Mouse (Mus musculus) forebrain, embryonic 11.5 days (tissue): ENCODE measurements around the gene Usp24. TPM values are rescaled to one million over a fixed set of nuclear protein-coding genes. Genes with fewer than 3 reads are reported as not detected.

Experiments
- ATAC-seq: fragments of 200-750 bp; cut with Nextera tagmentation; replicated peaks from 2 replicates; pipeline ENCODE4 v1.8.0; 2017; ENCODE audit warnings: moderate TSS enrichment; ENCODE audit not compliant: low FRiP score
- DNase-seq: peaks from one replicate; pipeline ENCODE4 v3.0.0-alpha.2; 2017; ENCODE audit warnings: low spot score
- H3K27ac ChIP-seq: fragments of 300-500 bp; sonication (generic); 2 replicates; pipeline ENCODE4 v1.5.1; 2014; ENCODE audit warnings: low read depth, low read length
- H3K27me3 ChIP-seq: fragments of 300-500 bp; sonication (generic); 2 replicates; pipeline ENCODE4 v1.6.1; 2014; ENCODE audit warnings: mild to moderate bottlenecking, low read length, mixed read lengths; ENCODE audit not compliant: control insufficient read depth, insufficient read depth
- H3K36me3 ChIP-seq: fragments of 300-500 bp; sonication (generic); 2 replicates; pipeline ENCODE4 v1.6.1; 2014; ENCODE audit warnings: mild to moderate bottlenecking, low read length, moderate library complexity, mixed read lengths; ENCODE audit not compliant: control insufficient read depth, insufficient read depth
- H3K4me1 ChIP-seq: fragments of 300-500 bp; sonication (generic); replicated peaks from 2 replicates; pipeline ENCODE4 v1.6.1; 2014; ENCODE audit warnings: low read length, mixed read lengths; ENCODE audit not compliant: control insufficient read depth, insufficient read depth
- H3K4me2 ChIP-seq: fragments of 300-500 bp; sonication (generic); 2 replicates; pipeline ENCODE4 v1.6.1; 2014; ENCODE audit warnings: low read depth, mild to moderate bottlenecking, low read length, moderate library complexity, mixed read lengths; ENCODE audit not compliant: severe bottlenecking
- H3K4me3 ChIP-seq: fragments of 300-500 bp; sonication (generic); 2 replicates; pipeline ENCODE4 v1.5.1; 2014; ENCODE audit warnings: low read depth, low read length
- H3K9ac ChIP-seq: fragments of 300-500 bp; sonication (generic); 2 replicates; pipeline ENCODE4 v1.6.1; 2014; ENCODE audit warnings: low read length
- H3K9me3 ChIP-seq: fragments of 300-500 bp; sonication (generic); 2 replicates; pipeline ENCODE4 v1.6.1; 2016; ENCODE audit warnings: low read length, mixed read lengths; ENCODE audit not compliant: control insufficient read depth
- WGBS: fragments of 180-500 bp; shearing (Covaris S2); extraction: QIAGEN DNeasy Blood & Tissue Kit; methylation state at CpG from one replicate; pipeline ENCODE4 v1.1.7; 2014; 5-methylcytosine and 5-hydroxymethylcytosine counted together
- polyA plus RNA-seq: library from polyadenylated mRNA; unstranded; fragments of >200 nt; fragmentation: Nextera tagmentation; extraction: Ambion mirVana; gene quantifications from 2 replicates; pipeline ENCODE4 v1.2.1, GENCODE M21; 2014

Gene Usp24
- polyA plus RNA-seq, 1 experiment from 2014 or later = 12.8 TPM

DNA sequence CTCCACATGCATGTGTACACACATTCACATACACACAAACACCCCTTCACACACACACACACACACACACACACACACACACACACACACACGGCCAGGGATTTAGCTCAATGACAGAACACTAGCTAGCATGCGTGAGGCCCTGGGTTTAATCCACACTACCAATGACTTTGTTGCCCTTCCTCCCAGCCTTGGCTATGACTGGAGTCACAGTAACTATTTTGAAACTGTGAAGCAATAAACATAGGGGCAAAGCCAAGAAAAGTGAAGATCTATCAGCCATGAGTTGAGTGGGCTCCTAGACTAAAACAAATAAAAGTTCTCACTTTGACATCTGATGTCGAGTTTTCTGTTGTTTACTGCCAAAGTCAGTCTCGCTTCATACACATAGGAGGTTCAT, 23.2 kb upstream of the Usp24 start:
- Histone ChIP-seq H3K27ac (no peak overlapping the region), H3K4me3 (no peak overlapping the region), H3K9ac (no peak overlapping the region), H3K36me3 (no peaks in the 10 kb centered on the region), H3K4me1 (no peaks in the 10 kb centered on the region), H3K27me3 (no peaks in the 10 kb centered on the region), H3K9me3 (no peaks in the 10 kb centered on the region), H3K4me2 (no peak overlapping the region)
- DNase-seq = no peak
- 90% methylated on average over 4 of the region's 4 CpGs for WGBS
- ATAC-seq = no peak

DNA sequence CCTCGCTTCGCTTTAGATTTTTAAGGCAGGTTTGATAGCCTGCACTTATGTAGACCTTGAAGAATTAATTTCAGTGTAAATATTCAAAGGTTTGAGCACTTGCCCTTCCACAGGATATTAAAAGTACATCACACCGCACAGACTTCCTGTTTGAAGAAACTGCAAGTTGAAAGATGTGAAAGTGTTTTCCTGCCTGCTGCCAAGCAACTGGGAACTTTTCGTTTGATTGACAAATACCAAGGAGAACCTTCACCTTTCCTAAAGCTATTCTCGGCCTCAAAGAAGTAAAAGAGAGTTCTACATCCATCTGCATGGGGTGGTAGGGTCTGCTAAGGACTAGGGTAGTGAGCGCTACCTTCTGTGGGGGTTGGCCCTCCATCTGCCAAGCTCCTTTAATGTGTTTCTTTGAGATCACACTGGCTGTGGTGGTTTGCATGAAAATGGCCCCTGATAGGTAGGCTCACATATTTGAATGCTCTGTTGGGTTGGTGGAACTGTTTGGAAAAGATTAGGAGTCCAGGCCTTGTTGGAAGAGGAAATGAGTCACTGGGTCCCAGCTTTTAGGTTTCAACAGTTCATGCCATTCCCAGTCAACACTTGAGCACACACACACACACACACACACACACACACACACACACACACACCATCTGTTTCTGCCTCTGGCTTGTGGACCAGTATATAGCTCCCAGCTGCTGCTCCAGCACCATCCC, 22.5 kb upstream of the Usp24 start:
- H3K9ac ChIP-seq = no peak overlapping the region
- H3K27ac ChIP-seq = no peak overlapping the region
- H3K27me3 ChIP-seq = no peaks in the 10 kb centered on the region
- no peak overlapping the region for H3K4me3 ChIP-seq
- H3K9me3 ChIP-seq = no peaks in the 10 kb centered on the region
- DNase-seq (no peak), ATAC-seq (no peak)
- H3K4me1 ChIP-seq = no peaks in the 10 kb centered on the region
- no peaks in the 10 kb centered on the region for H3K36me3 ChIP-seq
- WGBS = 84% methylated on average over 6 of the region's 6 CpGs
- H3K4me2 ChIP-seq = no peak overlapping the region

DNA sequence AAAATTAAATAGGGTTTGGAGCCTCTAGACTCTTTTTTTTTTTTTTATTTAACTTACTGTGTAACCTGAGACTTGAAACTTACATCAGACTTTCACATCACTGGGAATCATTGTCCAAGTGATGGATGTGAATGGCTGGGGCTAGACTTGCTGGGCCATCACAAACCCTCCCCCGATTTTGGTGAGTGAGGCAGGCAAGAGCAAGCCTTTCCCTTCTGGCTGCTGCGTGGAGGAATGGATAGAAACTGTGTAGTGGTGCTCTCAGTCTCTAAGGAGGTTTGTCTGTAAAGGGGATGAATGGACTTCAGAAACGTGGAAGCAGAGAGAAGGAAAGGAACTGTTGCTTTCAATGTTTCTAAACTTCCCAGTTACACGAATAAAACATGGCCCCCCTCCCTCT, 20.3 kb upstream of the Usp24 start:
- WGBS = 75% methylated on average over 4 of the region's 4 CpGs
- DNase-seq = no peak

DNA sequence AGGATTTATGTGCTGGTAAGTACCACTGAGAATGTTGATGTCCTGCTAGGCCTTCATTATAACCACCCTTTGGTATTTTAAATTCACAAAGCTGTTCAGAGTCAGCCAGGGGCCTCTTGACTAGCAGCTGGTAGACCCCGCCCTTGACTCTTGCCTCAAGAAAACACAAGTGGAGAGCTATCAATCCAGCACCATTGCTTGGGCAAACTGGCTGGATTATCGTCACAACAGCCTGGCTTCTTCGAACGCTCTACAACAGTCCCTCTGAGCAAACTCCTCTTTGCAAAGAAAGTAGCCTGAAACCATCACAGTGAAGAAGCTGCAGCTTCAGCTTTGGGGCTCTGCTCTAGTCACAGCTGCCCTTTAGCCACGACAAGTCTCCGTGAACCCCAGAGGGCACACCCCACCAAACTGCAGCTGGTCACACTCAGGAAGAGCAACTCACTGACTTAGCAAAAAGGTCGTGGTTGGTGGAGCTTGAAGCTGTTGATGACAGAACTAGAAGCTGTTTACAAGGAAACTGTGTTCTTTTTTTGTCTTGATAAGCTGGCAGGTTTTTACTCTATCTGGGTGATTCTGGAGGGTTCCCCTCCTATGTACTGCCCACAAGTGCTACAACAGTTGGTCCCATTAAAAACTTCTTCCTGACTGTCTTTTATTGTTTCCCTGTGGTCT, 19.5 kb upstream of the Usp24 start:
- Histone ChIP-seq H3K4me1 (no peaks in the 10 kb centered on the region), H3K36me3 (no peaks in the 10 kb centered on the region), H3K9me3 (no peaks in the 10 kb centered on the region), H3K27me3 (no peaks in the 10 kb centered on the region), H3K4me3 (no peak overlapping the region), H3K27ac (no peak overlapping the region), H3K9ac (no peak overlapping the region), H3K4me2 (no peak overlapping the region)
- ATAC-seq (no peak), DNase-seq (no peak)
- 86% methylated on average over 7 of the region's 7 CpGs for WGBS

More for the DNA sequence above, 20.3 kb upstream of the Usp24 start:
- no peaks in the 10 kb centered on the region for H3K4me1 ChIP-seq
- no peak overlapping the region for H3K27ac ChIP-seq
- H3K4me3 ChIP-seq = no peak overlapping the region
- H3K9me3 ChIP-seq = no peaks in the 10 kb centered on the region
- H3K27me3 ChIP-seq = no peaks in the 10 kb centered on the region
- ATAC-seq = no peak
- no peak overlapping the region for H3K9ac ChIP-seq
- H3K36me3 ChIP-seq = no peaks in the 10 kb centered on the region
- H3K4me2 ChIP-seq = no peak overlapping the region

DNA sequence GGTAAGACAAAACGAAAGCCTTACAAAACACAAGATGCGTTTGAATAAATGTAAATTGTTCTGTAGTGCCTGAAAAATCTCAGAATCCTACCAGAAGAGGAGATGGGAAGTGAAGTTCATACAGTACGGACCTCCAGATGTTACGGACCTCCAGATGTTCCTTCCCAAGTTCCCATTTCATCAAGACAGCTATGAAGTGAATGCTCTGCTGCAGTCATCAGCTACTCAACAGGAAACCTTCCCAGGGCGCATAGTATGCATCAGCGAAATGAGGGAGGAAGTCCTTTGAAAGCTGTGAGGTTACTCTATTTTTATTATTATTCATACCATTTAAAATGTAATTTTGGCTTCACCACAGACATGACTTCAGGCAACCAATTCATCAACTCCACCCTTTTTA, 14.7 kb upstream of the Usp24 start:
- Histone ChIP-seq H3K4me1 (no peaks in the 10 kb centered on the region), H3K27me3 (no peaks in the 10 kb centered on the region), H3K4me3 (no peak overlapping the region), H3K36me3 (no peaks in the 10 kb centered on the region), H3K4me2 (no peak overlapping the region), H3K27ac (no peak overlapping the region), H3K9ac (no peak overlapping the region), H3K9me3 (no peaks in the 10 kb centered on the region)
- 89% methylated on average over 6 of the region's 6 CpGs for WGBS
- ATAC-seq (no peak), DNase-seq (no peak)

DNA sequence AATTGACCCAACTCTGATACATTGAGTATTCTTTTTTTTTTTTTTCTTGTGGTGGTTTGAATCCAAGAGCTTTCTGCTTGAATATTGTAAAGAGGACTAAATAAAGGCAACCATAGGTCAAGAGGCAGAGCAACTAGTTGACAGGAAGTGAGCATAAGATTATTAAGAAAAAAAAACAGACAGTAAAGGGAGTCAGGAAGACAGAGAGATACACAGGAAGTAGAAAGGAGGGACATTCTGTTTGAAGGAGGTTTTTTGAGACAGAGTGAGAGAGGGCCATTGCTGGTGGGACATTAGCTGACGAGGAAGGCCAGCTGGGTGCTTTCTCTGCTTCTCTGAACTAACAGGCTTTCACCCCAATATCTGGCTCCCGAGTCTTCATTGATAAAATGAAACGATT, 7.9 kb upstream of the Usp24 start:
- Histone ChIP-seq H3K27ac (no peak overlapping the region), H3K9ac (no peak overlapping the region), H3K4me1 (no peaks in the 10 kb centered on the region), H3K27me3 (no peaks in the 10 kb centered on the region), H3K4me2 (no peak overlapping the region), H3K9me3 (no peaks in the 10 kb centered on the region), H3K36me3 (no peaks in the 10 kb centered on the region), H3K4me3 (no peak overlapping the region)
- no peak for ATAC-seq
- no peak for DNase-seq
- WGBS = 94% methylated on average over 3 of the region's 3 CpGs

DNA sequence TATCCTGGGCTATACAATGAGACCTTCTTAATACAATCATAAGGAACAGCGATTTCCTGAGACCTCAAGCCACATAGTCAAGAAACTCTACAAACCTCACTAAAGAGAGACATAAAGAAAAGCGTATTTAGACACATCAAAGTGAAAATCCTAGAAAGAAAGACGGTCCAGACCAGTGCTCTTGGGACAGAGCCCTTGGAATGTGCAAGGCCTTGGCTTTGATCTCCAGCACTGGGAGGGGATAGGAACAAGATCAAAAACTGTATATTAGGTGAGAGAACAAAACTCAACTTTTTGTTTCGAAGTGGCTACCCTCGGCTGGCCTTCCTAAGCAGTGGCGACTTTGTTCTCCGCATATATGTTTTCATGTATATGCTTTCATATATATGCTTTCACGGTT, 3.4 kb upstream of the Usp24 start:
- H3K9ac ChIP-seq = no peak overlapping the region
- H3K4me1 ChIP-seq = peaks cover 3% of the 10 kb centered on the region
- no peaks in the 10 kb centered on the region for H3K9me3 ChIP-seq
- no peaks in the 10 kb centered on the region for H3K36me3 ChIP-seq
- no peaks in the 10 kb centered on the region for H3K27me3 ChIP-seq
- WGBS = 79% methylated on average over 8 of the region's 8 CpGs
- DNase-seq (no peak), ATAC-seq (no peak)
- no peak overlapping the region for H3K27ac ChIP-seq
- no peak overlapping the region for H3K4me3 ChIP-seq
- H3K4me2 ChIP-seq = no peak overlapping the region

DNA sequence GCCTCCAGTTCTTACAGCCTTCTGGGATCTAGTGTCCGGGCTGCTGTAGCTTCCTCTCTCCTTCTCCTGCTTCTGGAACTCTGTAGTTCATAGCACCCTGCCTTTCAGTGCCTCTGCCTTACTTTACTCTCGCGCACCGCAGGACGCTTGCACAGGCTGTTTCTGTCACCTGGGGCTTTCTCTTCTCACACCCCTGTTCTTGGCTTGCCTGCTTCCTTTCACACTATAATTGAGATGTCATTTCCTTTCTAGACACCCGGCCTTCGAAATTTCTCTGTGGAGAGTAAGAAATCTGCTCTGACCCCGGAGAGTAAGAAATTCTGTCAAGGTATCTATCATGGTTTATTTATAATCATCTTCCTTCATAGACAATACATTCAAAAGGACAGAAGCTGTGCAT, 2.9 kb upstream of the Usp24 start:
- no peak overlapping the region for H3K9ac ChIP-seq
- H3K4me2 ChIP-seq = no peak overlapping the region
- no peaks in the 10 kb centered on the region for H3K27me3 ChIP-seq
- H3K27ac ChIP-seq = no peak overlapping the region
- no peak for ATAC-seq
- H3K4me3 ChIP-seq = no peak overlapping the region
- H3K9me3 ChIP-seq = no peaks in the 10 kb centered on the region
- peaks cover 3% of the 10 kb centered on the region for H3K4me1 ChIP-seq
- WGBS = 93% methylated on average over 8 of the region's 8 CpGs
- H3K36me3 ChIP-seq = no peaks in the 10 kb centered on the region
- DNase-seq = no peak

DNA sequence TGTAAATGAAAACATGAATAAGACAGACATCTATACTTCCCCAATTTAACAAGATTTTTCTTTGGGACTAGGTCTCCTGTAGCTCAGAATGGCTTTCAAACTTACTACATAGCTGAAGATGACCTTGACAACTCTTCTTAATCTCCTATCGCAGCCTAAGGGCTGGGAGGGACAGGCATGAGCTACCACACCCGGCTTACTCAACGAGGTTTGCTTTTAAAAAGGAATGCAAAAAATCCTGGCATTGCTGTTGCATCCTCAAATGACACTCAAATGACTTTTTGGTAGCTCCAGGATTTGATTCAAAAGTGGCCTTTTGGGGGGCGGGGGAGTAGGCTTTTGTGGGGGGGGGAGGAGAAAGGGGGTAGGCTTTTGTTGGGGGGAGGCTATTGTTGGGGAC, 2.1 kb upstream of the Usp24 start:
- Histone ChIP-seq H3K9ac (no peak overlapping the region), H3K27ac (no peak overlapping the region), H3K9me3 (no peaks in the 10 kb centered on the region), H3K36me3 (no peaks in the 10 kb centered on the region), H3K4me2 (no peak overlapping the region), H3K27me3 (no peaks in the 10 kb centered on the region), H3K4me3 (no peak overlapping the region), H3K4me1 (peaks cover 4% of the 10 kb centered on the region)
- ATAC-seq (no peak), DNase-seq (no peak)
- WGBS = 57% methylated on average over 4 of the region's 4 CpGs
